Mouse (Mus musculus): ENCODE results near the gene Trcg1. TPM values are rescaled to one million over a fixed set of nuclear protein-coding genes. Genes with fewer than 3 reads are reported as not detected.
"Not testable (repeated sequence)": the region's sequence is repeated elsewhere in the genome, so short reads cannot be mapped to it uniquely, and the experiment has no call there.

The Trcg1 gene
- polyA plus RNA-seq, 1 experiment from 2014 or later = not detected

- Histone ChIP-seq H3K9ac (no peak overlapping the region), H3K4me1 (no peaks in the 10 kb centered on the region), H3K4me3 (no peak overlapping the region), H3K27me3 (no peaks in the 10 kb centered on the region), H3K36me3 (no peaks in the 10 kb centered on the region), H3K9me3 (no peaks in the 10 kb centered on the region), H3K27ac (no peak overlapping the region), H3K4me2 (no peak overlapping the region)
- ATAC-seq (ENCODE audit: insufficient number of reproducible peaks, low FRiP score, low TSS enrichment, low read depth) = no peak
Measured at GRCm38 (mm10) chr9:57223341-57223740, 13.0 kb upstream of the Trcg1 start.

GRCm38 (mm10) chr9:57225780-57226627 lies 10.4 kb upstream of the Trcg1 start:
- ATAC-seq (ENCODE audit: insufficient number of reproducible peaks, low FRiP score, low TSS enrichment, low read depth) = no peak
- WGBS = 75% methylated on average over 13 of the region's 13 CpGs
- peaks cover 11% of the 10 kb centered on the region for H3K4me1 ChIP-seq
- no peak overlapping the region for H3K4me2 ChIP-seq
- H3K9me3 ChIP-seq = no peaks in the 10 kb centered on the region
- no peak overlapping the region for H3K9ac ChIP-seq
- no peak overlapping the region for H3K27ac ChIP-seq
- no peaks in the 10 kb centered on the region for H3K27me3 ChIP-seq
- no peak overlapping the region for H3K4me3 ChIP-seq
- H3K36me3 ChIP-seq = no peaks in the 10 kb centered on the region

GRCm38 (mm10) chr9:57226628-57227122 lies 9.7 kb upstream of the Trcg1 start:
- H3K36me3 ChIP-seq; H3K4me2 ChIP-seq; ATAC-seq (ENCODE audit: insufficient number of reproducible peaks, low FRiP score, low TSS enrichment, low read depth); H3K27me3 ChIP-seq; H3K4me3 ChIP-seq; H3K27ac ChIP-seq; H3K9me3 ChIP-seq; H3K9ac ChIP-seq: not testable (repeated sequence)
- WGBS = 85% methylated on average over 6 of the region's 6 CpGs
- H3K4me1 ChIP-seq = peaks cover 11% of the 10 kb centered on the region

- H3K4me3 ChIP-seq = no peak overlapping the region
- 59% methylated on average over 5 of the region's 5 CpGs for WGBS
- H3K27ac ChIP-seq = no peak overlapping the region
- ATAC-seq (ENCODE audit: insufficient number of reproducible peaks, low FRiP score, low TSS enrichment, low read depth) = no peak
- peaks cover 11% of the 10 kb centered on the region for H3K4me1 ChIP-seq
- no peaks in the 10 kb centered on the region for H3K36me3 ChIP-seq
- no peaks in the 10 kb centered on the region for H3K9me3 ChIP-seq
- no peaks in the 10 kb centered on the region for H3K27me3 ChIP-seq
- H3K4me2 ChIP-seq = no peak overlapping the region
- no peak overlapping the region for H3K9ac ChIP-seq
Measured at GRCm38 (mm10) chr9:57227203-57227602, 9.2 kb upstream of the Trcg1 start.

- Histone ChIP-seq H3K27ac (no peak overlapping the region), H3K27me3 (no peaks in the 10 kb centered on the region), H3K4me3 (no peak overlapping the region), H3K4me1 (peaks cover 11% of the 10 kb centered on the region), H3K36me3 (no peaks in the 10 kb centered on the region), H3K4me2 (no peak overlapping the region), H3K9me3 (no peaks in the 10 kb centered on the region), H3K9ac (no peak overlapping the region)
- ATAC-seq (ENCODE audit: insufficient number of reproducible peaks, low FRiP score, low TSS enrichment, low read depth) = no peak
- 59% methylated on average over 4 of the region's 4 CpGs for WGBS
Measured at GRCm38 (mm10) chr9:57228186-57228585, 8.2 kb upstream of the Trcg1 start.

- H3K36me3 ChIP-seq = no peaks in the 10 kb centered on the region
- no peak for ATAC-seq (ENCODE audit: insufficient number of reproducible peaks, low FRiP score, low TSS enrichment, low read depth)
- no peak overlapping the region for H3K4me3 ChIP-seq
- H3K9ac ChIP-seq = no peak overlapping the region
- no peaks in the 10 kb centered on the region for H3K9me3 ChIP-seq
- H3K27ac ChIP-seq = no peak overlapping the region
- WGBS = 48% methylated on average over 4 of the region's 4 CpGs
- H3K4me1 ChIP-seq = peaks cover 11% of the 10 kb centered on the region
- no peak overlapping the region for H3K4me2 ChIP-seq
- H3K27me3 ChIP-seq = no peaks in the 10 kb centered on the region
Measured at GRCm38 (mm10) chr9:57229726-57230125, 6.6 kb upstream of the Trcg1 start.

GRCm38 (mm10) chr9:57230146-57230783 lies 6.1 kb upstream of the Trcg1 start:
- Histone ChIP-seq H3K4me1 (peaks cover 11% of the 10 kb centered on the region), H3K4me3 (no peak overlapping the region), H3K27me3 (no peaks in the 10 kb centered on the region), H3K9me3 (no peaks in the 10 kb centered on the region), H3K9ac (no peak overlapping the region), H3K27ac (no peak overlapping the region), H3K36me3 (no peaks in the 10 kb centered on the region), H3K4me2 (no peak overlapping the region)
- no peak for ATAC-seq (ENCODE audit: insufficient number of reproducible peaks, low FRiP score, low TSS enrichment, low read depth)
- WGBS = 31% methylated on average over 9 of the region's 9 CpGs

GRCm38 (mm10) chr9:57231536-57232255 lies 4.7 kb upstream of the Trcg1 start:
- Histone ChIP-seq H3K27me3 (no peaks in the 10 kb centered on the region), H3K4me1 (peaks cover 11% of the 10 kb centered on the region), H3K4me3 (no peak overlapping the region), H3K9ac (no peak overlapping the region), H3K9me3 (no peaks in the 10 kb centered on the region), H3K36me3 (no peaks in the 10 kb centered on the region), H3K4me2 (no peak overlapping the region), H3K27ac (no peak overlapping the region)
- 70% methylated on average over 8 of the region's 8 CpGs for WGBS
- no peak for ATAC-seq (ENCODE audit: insufficient number of reproducible peaks, low FRiP score, low TSS enrichment, low read depth)

GRCm38 (mm10) chr9:57232341-57232940 lies 3.9 kb upstream of the Trcg1 start:
- H3K4me2 ChIP-seq = no peak overlapping the region
- H3K4me1 ChIP-seq = peaks cover 11% of the 10 kb centered on the region
- no peaks in the 10 kb centered on the region for H3K9me3 ChIP-seq
- 91% methylated on average over 5 of the region's 5 CpGs for WGBS
- H3K4me3 ChIP-seq = no peak overlapping the region
- H3K27ac ChIP-seq = no peak overlapping the region
- no peaks in the 10 kb centered on the region for H3K27me3 ChIP-seq
- H3K36me3 ChIP-seq = no peaks in the 10 kb centered on the region
- no peak for ATAC-seq (ENCODE audit: insufficient number of reproducible peaks, low FRiP score, low TSS enrichment, low read depth)
- no peak overlapping the region for H3K9ac ChIP-seq

- no peaks in the 10 kb centered on the region for H3K27me3 ChIP-seq
- H3K9me3 ChIP-seq = no peaks in the 10 kb centered on the region
- H3K4me3 ChIP-seq = no peak overlapping the region
- H3K4me1 ChIP-seq = peaks cover 11% of the 10 kb centered on the region
- no peak for ATAC-seq (ENCODE audit: insufficient number of reproducible peaks, low FRiP score, low TSS enrichment, low read depth)
- WGBS = 69% methylated on average over 6 of the region's 6 CpGs
- no peak overlapping the region for H3K27ac ChIP-seq
- no peak overlapping the region for H3K4me2 ChIP-seq
- H3K36me3 ChIP-seq = no peaks in the 10 kb centered on the region
- no peak overlapping the region for H3K9ac ChIP-seq
Measured at GRCm38 (mm10) chr9:57233142-57233541, 3.2 kb upstream of the Trcg1 start.

- Histone ChIP-seq H3K27ac (no peak overlapping the region), H3K9me3 (no peaks in the 10 kb centered on the region), H3K36me3 (no peaks in the 10 kb centered on the region), H3K4me3 (no peak overlapping the region), H3K9ac (no peak overlapping the region), H3K4me1 (peaks cover 11% of the 10 kb centered on the region), H3K4me2 (no peak overlapping the region), H3K27me3 (no peaks in the 10 kb centered on the region)
- WGBS = 82% methylated on average over 3 of the region's 3 CpGs
- no peak for ATAC-seq (ENCODE audit: insufficient number of reproducible peaks, low FRiP score, low TSS enrichment, low read depth)
Measured at GRCm38 (mm10) chr9:57233767-57234166, 2.6 kb upstream of the Trcg1 start.
